Mouse (Mus musculus) lung, adult 2 months (tissue): Measurements from ENCODE around the gene Trhde. TPM values are rescaled to one million over a fixed set of nuclear protein-coding genes. Genes with fewer than 3 reads are reported as not detected.

Experiments used
- DNase-seq: peaks from one replicate; pipeline ENCODE4 v3.0.0; 2022
- H3K4me1 ChIP-seq: fragments of 200-500 bp; 2 replicates; pipeline ENCODE4 v1.6.1; 2011; ENCODE audit warnings: low read length; ENCODE audit not compliant: control insufficient read depth, insufficient read depth
- H3K4me3 ChIP-seq: fragments of 200-500 bp; replicated peaks from 2 replicates; pipeline ENCODE3; 2011; ENCODE audit warnings: low read depth, mild to moderate bottlenecking, control low read depth, low read length; ENCODE audit errors: extremely low read depth
- CTCF ChIP-seq: fragments of 200-500 bp; IDR thresholded peaks from 2 replicates; pipeline ENCODE4 v1.5.1; 2011; ENCODE audit warnings: mild to moderate bottlenecking, low read length, control low read depth; ENCODE audit not compliant: insufficient read depth
- POLR2A ChIP-seq: fragments of 200-500 bp; IDR thresholded peaks from 2 replicates; pipeline ENCODE4 v1.6.1; 2011; ENCODE audit warnings: low read depth, mild to moderate bottlenecking, control low read depth, low read length, borderline replicate concordance; ENCODE audit errors: extremely low read depth
- WGBS: fragments of 180-500 bp; shearing (Covaris S2); methylation state at CpG from one replicate; pipeline ENCODE4 v1.1.7; 2018; 5-methylcytosine and 5-hydroxymethylcytosine counted together
- polyA plus RNA-seq: library from polyadenylated mRNA; depleted of rRNA; stranded (reverse); fragments of >200 nt; gene quantifications from 2 replicates; pipeline ENCODE4 v1.2.3, GENCODE M21; 2012

The Trhde gene
- polyA plus RNA-seq, 1 experiment = not detected

GRCm38 (mm10) chr10:114737581-114737980, 64.5 kb downstream of the Trhde start:
- no peak for DNase-seq
- 79% methylated on average over 2 of the region's 2 CpGs for WGBS
- TF ChIP-seq POLR2A (no peak), CTCF (no peak)
- Histone ChIP-seq H3K4me1 (no peaks in the 10 kb centered on the region), H3K4me3 (no peak overlapping the region)

GRCm38 (mm10) chr10:114736377-114736776, 65.7 kb downstream of the Trhde start:
- 73% methylated on average over 3 of the region's 3 CpGs for WGBS
- TF ChIP-seq POLR2A (no peak), CTCF (no peak)
- no peak for DNase-seq
- H3K4me3 ChIP-seq = no peak overlapping the region
- no peaks in the 10 kb centered on the region for H3K4me1 ChIP-seq

- H3K4me3 ChIP-seq = no peak overlapping the region
- TF ChIP-seq POLR2A (no peak), CTCF (no peak)
- no peak for DNase-seq
- no peaks in the 10 kb centered on the region for H3K4me1 ChIP-seq
- 48% methylated on average over 5 of the region's 5 CpGs for WGBS
Measured at GRCm38 (mm10) chr10:114735678-114736077, 66.4 kb downstream of the Trhde start.

GRCm38 (mm10) chr10:114735111-114735510, 67.0 kb downstream of the Trhde start:
- H3K4me1 ChIP-seq = no peaks in the 10 kb centered on the region
- H3K4me3 ChIP-seq = no peak overlapping the region
- DNase-seq = no peak
- WGBS = 67% methylated on average over 2 of the region's 2 CpGs
- TF ChIP-seq POLR2A = no peak
- TF ChIP-seq CTCF = no peak

GRCm38 (mm10) chr10:114725591-114725990, 76.5 kb downstream of the Trhde start:
- TF ChIP-seq CTCF (no peak), POLR2A (no peak)
- WGBS = 81% methylated on average over 2 of the region's 2 CpGs
- DNase-seq = no peak
- no peaks in the 10 kb centered on the region for H3K4me1 ChIP-seq
- no peak overlapping the region for H3K4me3 ChIP-seq

GRCm38 (mm10) chr10:114701791-114702190, 100.3 kb downstream of the Trhde start:
- no peak overlapping the region for H3K4me3 ChIP-seq
- TF ChIP-seq POLR2A (no peak), CTCF (no peak)
- DNase-seq = no peak
- H3K4me1 ChIP-seq = no peaks in the 10 kb centered on the region

- TF ChIP-seq CTCF (no peak), POLR2A (no peak)
Measured at GRCm38 (mm10) chr10:114671791-114672415, 130.2 kb downstream of the Trhde start.

GRCm38 (mm10) chr10:114593046-114593445, 209.1 kb downstream of the Trhde start:
- 80% methylated on average over 3 of the region's 3 CpGs for WGBS
- DNase-seq = no peak
- Histone ChIP-seq H3K4me3 (no peak overlapping the region), H3K4me1 (no peaks in the 10 kb centered on the region)
- no peak for TF ChIP-seq CTCF
- TF ChIP-seq POLR2A = no peak

More at GRCm38 (mm10) chr10:114671791-114672415, 130.2 kb downstream of the Trhde start:
- no peak for DNase-seq
- H3K4me3 ChIP-seq = no peak overlapping the region
- no peaks in the 10 kb centered on the region for H3K4me1 ChIP-seq
- WGBS = 72% methylated on average over 6 of the region's 6 CpGs

GRCm38 (mm10) chr10:114578926-114579325, 223.2 kb downstream of the Trhde start:
- H3K4me3 ChIP-seq = no peak overlapping the region
- DNase-seq = no peak
- TF ChIP-seq CTCF (no peak), POLR2A (no peak)
- H3K4me1 ChIP-seq = no peaks in the 10 kb centered on the region
- 54% methylated on average over 2 of the region's 2 CpGs for WGBS

- DNase-seq = no peak
- 86% methylated on average over 1 of the region's 1 CpGs for WGBS
- Histone ChIP-seq H3K4me1 (no peaks in the 10 kb centered on the region), H3K4me3 (no peak overlapping the region)
- TF ChIP-seq CTCF = no peak
- TF ChIP-seq POLR2A = no peak
Measured at GRCm38 (mm10) chr10:114567891-114568290, 234.2 kb downstream of the Trhde start.

- H3K4me3 ChIP-seq = no peak overlapping the region
- no peaks in the 10 kb centered on the region for H3K4me1 ChIP-seq
- TF ChIP-seq CTCF (no peak), POLR2A (no peak)
- DNase-seq = no peak
- 68% methylated on average over 1 of the region's 1 CpGs for WGBS
Measured at GRCm38 (mm10) chr10:114509186-114509585, 292.9 kb downstream of the Trhde start.
